Mouse (Mus musculus) ES-Bruce4 (cell line): Measurements from ENCODE around the gene Gabpa. TPM values are rescaled to one million over a fixed set of nuclear protein-coding genes. Genes with fewer than 3 reads are reported as not detected.

ENCODE experiments used
- H3K27ac ChIP-seq: 2 replicates; pipeline ENCODE4 v1.5.1; 2012; ENCODE audit warnings: low read length, inconsistent platforms; ENCODE audit not compliant: insufficient read depth
- H3K27me3 ChIP-seq: 2 replicates; pipeline ENCODE4 v1.6.1; 2012; ENCODE audit warnings: mild to moderate bottlenecking, low read length, inconsistent platforms; ENCODE audit not compliant: control insufficient read depth, poor library complexity, insufficient read depth, severe bottlenecking
- H3K36me3 ChIP-seq: 2 replicates; pipeline ENCODE4 v1.6.1; 2012; ENCODE audit warnings: inconsistent platforms, mild to moderate bottlenecking, low read length, moderate library complexity; ENCODE audit not compliant: control insufficient read depth, poor library complexity, insufficient read depth, severe bottlenecking
- H3K4me1 ChIP-seq: one replicate; pipeline ENCODE4 v1.8.1; 2011; ENCODE audit warnings: low read length; ENCODE audit not compliant: control insufficient read depth, insufficient read depth
- H3K4me3 ChIP-seq: 2 replicates; pipeline ENCODE4 v1.5.1; 2011; ENCODE audit warnings: low read depth, mild to moderate bottlenecking, low read length
- H3K9ac ChIP-seq: 2 replicates; pipeline ENCODE4 v1.6.1; 2012; ENCODE audit warnings: low read depth, mild to moderate bottlenecking, inconsistent platforms; ENCODE audit not compliant: poor library complexity, severe bottlenecking
- H3K9me3 ChIP-seq: replicated peaks from 2 replicates; pipeline ENCODE4 v1.6.1; 2012; ENCODE audit warnings: mild to moderate bottlenecking, low read length, inconsistent platforms; ENCODE audit not compliant: control insufficient read depth, poor library complexity, insufficient read depth, severe bottlenecking
- CTCF ChIP-seq: IDR thresholded peaks from one replicate; pipeline ENCODE4 v1.8.1; 2011; ENCODE audit warnings: low read depth, low read length
- EP300 ChIP-seq: IDR thresholded peaks from 2 replicates; pipeline ENCODE4 v1.6.1; 2011; ENCODE audit warnings: low read depth, low read length; ENCODE audit not compliant: insufficient read depth
- POLR2A ChIP-seq: IDR thresholded peaks from one replicate; pipeline ENCODE4 v1.8.1; 2011; ENCODE audit warnings: low read length; ENCODE audit not compliant: insufficient read depth
- polyA plus RNA-seq: library from polyadenylated mRNA; stranded (reverse); fragments of >200 nt; gene quantifications from 2 replicates; pipeline ENCODE4 v1.2.4, GENCODE M21; 2011; ENCODE audit warnings: low read depth; ENCODE audit not compliant: missing spikeins, insufficient read depth, insufficient read length

Gabpa gene
- polyA plus RNA-seq, 1 experiment = 127 TPM

- Histone ChIP-seq H3K4me1 (peaks cover 2% of the 10 kb centered on the region), H3K27me3 (no peaks in the 10 kb centered on the region), H3K9me3 (no peaks in the 10 kb centered on the region), H3K9ac (peak overlapping the region; percentile 81), H3K4me3 (peak overlapping the region; percentile 98), H3K27ac (peak overlapping the region; percentile 88), H3K36me3 (peaks cover 23% of the 10 kb centered on the region)
- TF ChIP-seq POLR2A = no peak
- no peak for TF ChIP-seq CTCF
- no peak for TF ChIP-seq EP300
Measured at GRCm38 (mm10) chr16:84835823-84836743, 1.4 kb downstream of the Gabpa start.

- H3K27me3 ChIP-seq = no peaks in the 10 kb centered on the region
- H3K27ac ChIP-seq = 0 out of 2 replicates have a peak overlapping the region, but pooled peaks have one; percentile 48
- TF ChIP-seq EP300 (no peak), POLR2A (no peak), CTCF (no peak)
- H3K4me1 ChIP-seq = peaks cover 2% of the 10 kb centered on the region
- H3K9me3 ChIP-seq = no peaks in the 10 kb centered on the region
- no peak overlapping the region for H3K4me3 ChIP-seq
- H3K36me3 ChIP-seq = peaks cover 28% of the 10 kb centered on the region
- no peak overlapping the region for H3K9ac ChIP-seq
Measured at GRCm38 (mm10) chr16:84838576-84838975, 3.9 kb downstream of the Gabpa start.

- H3K9me3 ChIP-seq = no peaks in the 10 kb centered on the region
- no peak for TF ChIP-seq CTCF
- peaks cover 64% of the 10 kb centered on the region for H3K36me3 ChIP-seq
- no peak overlapping the region for H3K27ac ChIP-seq
- no peaks in the 10 kb centered on the region for H3K27me3 ChIP-seq
- H3K9ac ChIP-seq = no peak overlapping the region
- no peaks in the 10 kb centered on the region for H3K4me1 ChIP-seq
- no peak overlapping the region for H3K4me3 ChIP-seq
Measured at GRCm38 (mm10) chr16:84853492-84853891, 18.8 kb downstream of the Gabpa start.

- TF ChIP-seq POLR2A (no peak), CTCF (no peak)
- Histone ChIP-seq H3K4me1 (no peaks in the 10 kb centered on the region), H3K27ac (no peak overlapping the region), H3K27me3 (no peaks in the 10 kb centered on the region), H3K9ac (no peak overlapping the region), H3K4me3 (no peak overlapping the region), H3K36me3 (peaks cover 15% of the 10 kb centered on the region), H3K9me3 (no peaks in the 10 kb centered on the region)
Measured at GRCm38 (mm10) chr16:84864656-84865055, 29.9 kb downstream of the Gabpa start.

GRCm38 (mm10) chr16:84873805-84874204, 39.1 kb downstream of the Gabpa start:
- Histone ChIP-seq H3K27ac (no peak overlapping the region), H3K36me3 (no peaks in the 10 kb centered on the region), H3K9ac (no peak overlapping the region), H3K4me3 (no peak overlapping the region), H3K4me1 (no peaks in the 10 kb centered on the region), H3K9me3 (no peaks in the 10 kb centered on the region), H3K27me3 (no peaks in the 10 kb centered on the region)
- TF ChIP-seq CTCF (no peak), POLR2A (no peak), EP300 (no peak)

- Histone ChIP-seq H3K9me3 (no peaks in the 10 kb centered on the region), H3K27me3 (no peaks in the 10 kb centered on the region), H3K36me3 (no peaks in the 10 kb centered on the region), H3K4me3 (no peak overlapping the region), H3K4me1 (no peaks in the 10 kb centered on the region), H3K27ac (no peak overlapping the region), H3K9ac (no peak overlapping the region)
- no peak for TF ChIP-seq EP300
- TF ChIP-seq POLR2A = no peak
- no peak for TF ChIP-seq CTCF
Measured at GRCm38 (mm10) chr16:84875012-84875717, 40.4 kb downstream of the Gabpa start.
